Mouse (Mus musculus) kidney, adult 9 months (tissue): ENCODE data around the gene Hsd3b7.

Source experiments
- DNase-seq: peaks from one replicate; pipeline ENCODE4 v3.0.0; 2022

Hsd3b7 gene

DNA sequence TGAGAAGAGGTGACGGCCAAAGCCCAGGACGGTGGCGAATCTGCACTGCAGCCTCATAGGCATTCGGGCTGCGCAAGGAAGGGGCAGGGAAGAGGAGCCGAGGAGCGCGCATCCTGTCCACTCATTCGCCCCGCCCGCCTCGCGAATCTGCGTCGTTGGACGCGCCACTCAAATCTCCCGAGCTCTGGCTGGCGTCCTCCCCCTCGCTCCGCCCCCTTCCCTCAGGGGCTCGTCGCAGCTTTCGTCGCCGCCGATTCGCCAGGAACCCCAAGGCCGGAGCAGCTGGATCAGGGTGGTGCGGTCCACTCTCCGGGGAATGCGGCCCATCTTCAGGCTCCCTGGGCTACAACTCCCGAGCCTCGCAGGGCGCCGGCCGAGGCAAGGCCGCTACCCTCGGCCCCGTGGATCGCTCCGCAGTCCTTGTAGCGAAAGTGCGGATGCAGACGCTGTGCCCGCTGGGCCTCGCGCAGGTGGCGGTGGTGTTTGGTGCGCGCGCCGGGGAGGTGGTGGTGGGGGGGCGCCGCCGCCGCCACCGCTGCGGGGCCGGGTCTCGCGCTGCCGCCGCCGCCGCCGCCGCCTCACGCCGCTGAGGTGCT is 23.4 kb upstream of the Hsd3b7 start:
- DNase-seq, result peak; percentile 97

DNA sequence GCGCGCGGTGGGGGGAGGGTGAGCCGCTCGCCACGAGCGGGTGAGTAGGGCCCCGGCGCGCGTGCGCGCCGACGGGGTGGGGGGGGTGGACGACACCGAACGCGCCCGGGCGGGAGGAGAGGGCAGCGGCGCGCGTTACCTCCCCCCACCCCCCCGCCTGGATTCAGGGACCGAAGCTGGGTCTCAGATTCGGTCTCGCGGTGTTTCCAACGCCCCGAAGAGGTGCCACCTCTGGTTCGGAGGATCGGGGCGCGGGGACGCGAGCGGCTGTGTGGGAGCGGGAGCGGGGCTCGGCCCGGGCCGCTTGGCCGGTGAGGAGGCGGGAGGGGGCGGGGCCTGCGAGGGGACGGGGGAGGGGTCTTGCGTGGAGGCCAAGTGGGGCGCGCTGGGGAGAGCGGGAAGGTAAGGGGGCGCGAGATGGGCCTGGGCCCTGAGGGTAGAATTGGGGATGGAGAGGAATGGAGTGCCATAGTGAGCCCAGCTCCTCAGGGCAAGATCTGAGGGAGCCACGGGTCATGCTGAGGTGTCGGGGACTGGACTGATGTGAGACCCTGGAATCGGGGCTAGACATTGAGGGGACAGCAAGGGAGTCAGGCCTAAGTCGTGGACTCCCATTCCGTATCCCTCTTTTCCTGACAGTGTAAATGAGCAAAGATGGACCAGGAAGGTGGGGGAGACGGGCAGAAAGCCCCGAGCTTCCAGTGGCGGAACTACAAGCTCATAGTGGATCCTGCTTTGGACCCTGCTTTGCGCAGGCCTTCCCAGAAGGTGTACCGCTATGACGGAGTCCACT is 22.7 kb upstream of the Hsd3b7 start:
- peak; percentile 50 for DNase-seq

DNA sequence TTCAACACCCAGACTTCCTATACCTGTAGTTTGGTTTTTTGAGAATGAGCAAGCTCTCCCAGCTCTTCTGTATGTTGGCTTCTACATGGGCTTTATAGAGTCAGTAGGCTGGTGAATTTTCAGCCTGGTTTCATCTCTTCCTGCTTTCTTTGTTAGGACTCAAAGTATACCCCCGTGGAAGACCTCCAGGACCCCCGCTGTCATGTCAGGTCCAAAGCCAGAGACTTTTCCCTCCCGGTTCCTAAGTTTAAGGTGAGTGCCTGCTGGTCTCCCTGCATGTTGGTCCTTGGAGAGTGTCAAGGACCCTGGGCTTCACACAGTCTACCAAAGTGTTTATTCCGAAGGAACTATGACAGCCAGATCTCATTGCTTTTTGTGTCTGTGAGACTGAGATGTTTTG is 22.1 kb upstream of the Hsd3b7 start:
- no peak for DNase-seq

DNA sequence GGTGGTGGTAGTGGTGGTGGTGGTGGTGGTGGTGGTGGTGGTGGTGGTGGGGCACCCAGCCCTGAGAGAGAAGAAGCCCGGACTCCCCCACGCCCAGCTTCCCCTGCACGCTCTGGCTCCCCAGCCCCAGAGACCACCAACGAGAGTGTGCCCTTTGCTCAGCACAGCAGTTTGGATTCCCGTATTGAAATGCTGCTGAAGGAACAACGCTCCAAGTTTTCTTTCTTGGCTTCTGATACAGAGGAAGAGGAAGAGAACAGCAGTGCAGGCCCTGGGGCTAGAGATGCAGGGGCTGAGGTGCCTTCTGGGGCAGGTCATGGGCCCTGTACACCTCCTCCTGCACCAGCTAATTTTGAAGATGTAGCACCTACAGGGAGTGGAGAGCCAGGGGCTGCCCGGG is 15.1 kb upstream of the Hsd3b7 start, which contains the start of gene Gm49388:
Gm49388 (plus strand) TSS at position 301 of the 400 bp plus-strand sequence.
- DNase-seq, result no peak

DNA sequence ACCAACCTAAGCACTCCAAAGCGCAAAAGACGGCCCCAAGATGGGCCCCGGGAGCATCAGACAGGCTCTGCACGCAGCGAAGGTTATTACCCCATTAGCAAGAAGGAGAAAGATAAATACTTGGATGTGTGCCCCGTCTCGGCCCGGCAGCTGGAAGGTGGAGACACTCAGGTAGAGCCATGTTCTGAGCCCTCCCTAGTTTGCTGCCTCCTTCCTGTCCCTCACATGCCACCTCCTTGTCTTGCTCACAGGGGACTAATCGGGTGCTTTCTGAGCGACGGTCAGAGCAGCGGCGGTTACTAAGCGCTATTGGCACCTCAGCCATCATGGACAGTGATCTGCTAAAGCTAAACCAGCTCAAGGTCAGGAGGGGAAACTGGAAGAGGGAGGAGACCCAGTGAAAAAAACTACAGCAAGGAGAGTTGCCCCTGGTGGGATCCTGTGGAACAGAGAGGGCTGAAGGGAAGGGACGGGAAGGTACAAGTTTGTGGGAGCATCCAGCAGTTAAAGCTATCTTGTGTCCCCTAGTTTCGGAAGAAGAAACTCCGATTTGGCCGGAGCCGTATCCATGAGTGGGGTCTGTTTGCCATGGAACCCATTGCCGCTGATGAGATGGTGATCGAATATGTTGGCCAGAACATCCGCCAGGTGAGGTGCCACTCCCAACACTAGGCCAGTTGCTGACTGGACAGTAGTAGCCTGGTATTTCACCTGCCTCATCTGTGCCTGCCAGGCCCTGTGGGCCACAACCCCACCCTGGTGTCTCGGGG is 3.1 kb upstream of the Hsd3b7 start:
- no peak for DNase-seq

DNA sequence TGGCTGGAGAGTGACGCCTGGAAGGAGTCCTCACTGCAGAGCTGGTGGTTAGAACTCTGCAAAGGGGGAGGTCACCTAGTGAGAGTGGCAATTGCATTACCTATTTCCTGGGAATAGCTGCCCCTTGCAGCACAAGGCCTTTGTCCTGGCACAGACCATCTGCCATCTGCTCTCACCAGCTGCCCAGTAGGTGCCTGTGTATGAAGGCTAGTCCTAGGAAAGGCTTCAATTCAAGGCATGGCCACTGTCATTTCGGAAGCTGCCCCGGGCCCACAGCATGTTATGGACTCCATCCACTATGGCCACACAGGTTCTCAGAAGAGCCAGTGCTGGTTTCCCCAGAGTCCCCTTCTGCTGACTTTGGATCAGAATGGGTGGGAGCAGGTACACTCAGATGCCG is 1.8 kb upstream of the Hsd3b7 start:
- no peak for DNase-seq

DNA sequence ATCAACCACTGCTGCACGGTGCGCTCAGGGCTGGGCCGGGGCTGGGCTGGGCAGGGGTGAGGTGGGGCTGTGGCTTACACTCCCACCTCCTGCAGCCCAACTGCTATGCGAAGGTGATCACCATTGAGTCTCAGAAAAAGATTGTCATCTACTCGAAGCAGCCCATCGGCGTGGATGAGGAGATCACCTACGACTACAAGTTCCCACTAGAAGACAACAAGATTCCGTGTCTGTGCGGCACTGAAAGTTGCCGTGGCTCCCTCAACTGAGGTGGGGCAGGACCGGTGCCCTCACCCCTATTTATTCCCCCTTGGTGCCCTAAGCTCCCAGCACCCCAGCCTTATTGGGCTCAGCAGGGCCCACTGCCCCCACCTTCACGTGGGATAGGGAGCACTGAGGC is 1.2 kb upstream of the Hsd3b7 start:
- no peak for DNase-seq

DNA sequence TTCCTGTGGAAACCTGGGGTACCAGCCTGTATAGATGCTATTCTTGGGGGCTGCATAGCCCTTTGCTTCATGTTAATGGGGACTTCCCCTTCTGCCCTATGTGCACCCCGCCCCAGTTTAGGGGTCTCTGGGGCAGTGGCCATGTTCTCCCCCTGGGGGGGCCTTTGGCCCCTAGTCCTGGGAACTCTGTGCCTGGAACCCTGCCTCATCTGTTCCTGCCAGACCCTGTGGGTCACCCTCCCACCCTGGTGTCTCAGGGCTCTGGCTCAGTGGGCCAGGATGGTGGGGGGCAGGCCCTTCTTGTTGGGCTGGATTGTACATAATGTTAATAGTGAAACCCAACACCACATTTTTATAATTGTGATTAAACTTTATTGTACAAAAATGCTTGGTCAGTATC is 666 bp upstream of the Hsd3b7 start:
- DNase-seq, result no peak

DNA sequence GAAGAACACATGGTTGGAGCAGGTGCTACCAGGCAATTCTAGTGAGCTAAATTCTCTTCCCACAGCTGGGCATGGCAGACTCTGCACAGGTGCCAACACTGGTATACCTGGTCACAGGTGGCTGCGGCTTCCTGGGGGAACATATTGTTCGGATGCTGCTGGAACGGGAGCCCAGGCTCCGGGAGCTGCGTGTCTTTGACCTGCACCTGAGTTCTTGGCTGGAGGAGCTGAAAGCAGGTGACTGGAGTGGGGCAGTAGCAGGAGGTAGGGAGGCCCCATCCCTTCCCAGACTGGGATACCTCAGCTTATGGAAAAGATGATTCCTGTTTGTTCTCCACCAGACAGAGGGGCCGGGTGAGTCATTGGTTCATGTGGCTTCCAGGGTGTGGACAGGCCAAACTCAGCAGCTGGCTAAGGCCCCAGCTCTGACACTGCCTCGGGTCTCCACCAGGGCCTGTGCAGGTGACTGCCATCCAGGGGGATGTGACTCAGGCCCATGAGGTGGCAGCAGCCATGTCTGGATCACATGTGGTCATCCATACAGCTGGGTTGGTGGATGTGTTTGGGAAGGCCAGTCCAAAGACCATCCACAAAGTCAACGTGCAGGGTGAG is 712 bp downstream of the Hsd3b7 start:
- peak; percentile 20 for DNase-seq

DNA sequence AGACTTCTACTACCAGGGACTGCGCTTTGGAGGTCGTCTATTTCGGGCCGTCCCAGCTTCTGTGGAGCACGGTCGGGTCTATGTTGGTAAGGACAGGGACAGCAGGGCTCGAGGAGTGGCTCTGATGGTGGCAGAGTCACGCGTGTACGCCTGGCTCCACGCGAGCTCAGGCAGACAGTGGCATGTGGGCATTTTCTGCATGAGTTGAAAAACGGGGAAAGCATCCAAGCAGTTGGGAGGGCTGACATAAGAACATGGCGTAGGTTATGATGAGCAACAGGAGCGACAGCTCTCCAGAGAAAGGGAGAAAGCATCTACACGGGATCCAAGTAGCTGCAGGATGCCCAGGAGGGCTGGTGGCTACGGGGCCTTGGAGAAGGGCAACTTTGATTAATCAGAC is 1.9 kb downstream of the Hsd3b7 start:
- no peak for DNase-seq

DNA sequence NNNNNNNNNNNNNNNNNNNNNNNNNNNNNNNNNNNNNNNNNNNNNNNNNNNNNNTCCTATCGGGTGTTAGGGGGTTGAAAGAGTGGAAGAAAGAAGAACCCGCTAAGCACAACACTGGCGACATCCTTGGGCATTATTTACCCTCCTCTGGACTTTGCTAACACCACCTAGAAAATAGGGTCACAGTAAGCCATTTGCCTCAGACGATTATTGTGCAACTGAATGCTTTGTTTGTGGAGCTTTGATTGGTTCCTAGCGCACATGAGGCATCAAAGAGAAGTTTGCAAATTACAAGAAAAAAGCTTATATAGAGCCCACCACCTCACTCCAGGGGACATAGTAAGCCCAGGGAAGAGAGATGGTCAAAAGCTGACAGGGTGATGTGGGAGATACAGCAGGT is 8.4 kb downstream of the Hsd3b7 start:
- no peak for DNase-seq

DNA sequence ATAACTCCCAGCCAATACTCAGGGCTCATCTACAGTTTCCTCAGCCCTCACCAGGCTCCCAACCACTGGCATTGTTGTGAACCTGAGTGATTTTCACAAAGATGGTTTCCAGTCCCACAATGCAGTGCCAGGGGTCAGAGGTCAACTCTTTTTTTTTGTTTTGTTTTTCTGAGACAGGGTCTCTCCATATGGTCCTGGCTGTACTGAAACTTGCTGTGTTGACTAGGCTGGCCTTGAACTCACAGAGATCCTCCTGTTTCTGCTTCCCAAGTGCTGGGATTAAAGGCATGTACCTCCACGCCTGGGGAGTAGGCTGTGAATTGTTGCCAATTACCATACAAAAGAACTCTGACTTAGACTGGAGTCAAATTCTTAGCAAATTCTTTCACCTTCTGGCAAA is 9.4 kb downstream of the Hsd3b7 start:
- DNase-seq, result no peak

DNA sequence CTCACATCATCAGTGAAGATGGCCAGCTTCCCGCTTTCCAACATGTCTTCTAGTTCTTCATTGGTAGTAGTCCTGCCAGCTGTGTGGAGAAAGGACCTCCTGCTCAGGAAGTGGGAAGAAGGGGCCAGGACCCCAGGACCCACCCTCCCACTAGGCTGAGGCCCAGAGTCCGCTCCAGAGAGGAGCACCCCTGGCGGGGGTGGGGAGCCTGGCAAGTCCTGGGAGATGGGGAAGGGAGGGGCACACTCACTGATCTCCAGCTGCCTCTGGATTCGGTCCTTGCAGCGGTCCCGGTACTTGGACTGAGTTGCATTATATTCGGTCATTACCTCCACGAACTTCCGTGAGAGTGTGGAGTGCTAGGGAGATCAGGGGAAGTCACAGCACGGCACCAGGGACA is 10.2 kb downstream of the Hsd3b7 start:
- DNase-seq, result no peak

DNA sequence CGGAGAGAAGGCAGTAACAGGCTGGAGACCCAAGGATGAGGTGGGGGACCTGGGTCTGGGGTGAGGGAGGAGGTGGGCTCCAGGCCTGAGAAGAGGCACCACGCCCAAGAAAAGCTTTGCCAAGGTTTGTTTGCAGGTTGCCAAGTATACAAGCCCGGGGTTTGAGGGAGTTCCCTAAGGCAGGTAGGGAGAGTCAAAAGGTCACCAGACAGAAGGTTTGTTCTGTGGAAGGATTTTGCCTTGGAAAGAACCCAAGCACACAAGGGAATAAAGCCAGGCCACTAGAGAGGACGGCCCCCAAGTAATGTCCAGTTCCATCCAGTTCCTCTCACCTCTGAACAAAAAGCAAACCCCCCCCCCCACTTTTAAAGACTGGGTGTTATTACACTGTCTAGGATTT is 10.8 kb downstream of the Hsd3b7 start:
- no peak for DNase-seq

DNA sequence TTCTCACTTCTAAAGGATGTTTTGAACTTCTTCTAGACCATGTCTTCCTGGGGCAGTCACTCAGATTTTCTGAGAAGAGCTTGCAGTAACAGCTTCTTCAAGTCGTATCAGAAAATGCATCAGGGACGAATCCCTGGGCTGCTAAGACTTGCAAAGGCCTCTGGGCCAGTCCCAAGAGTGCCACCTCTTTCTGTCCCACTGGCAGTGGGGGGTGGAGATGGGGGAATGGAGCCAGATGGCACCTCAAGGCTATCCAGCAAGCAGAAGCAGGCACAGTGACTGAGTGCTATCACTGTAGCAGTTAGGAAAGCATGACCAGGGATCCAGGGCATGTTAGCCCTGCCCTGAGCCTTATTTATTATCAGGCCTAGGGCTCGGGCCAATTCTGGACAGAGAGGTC is 11.9 kb downstream of the Hsd3b7 start:
- no peak for DNase-seq

DNA sequence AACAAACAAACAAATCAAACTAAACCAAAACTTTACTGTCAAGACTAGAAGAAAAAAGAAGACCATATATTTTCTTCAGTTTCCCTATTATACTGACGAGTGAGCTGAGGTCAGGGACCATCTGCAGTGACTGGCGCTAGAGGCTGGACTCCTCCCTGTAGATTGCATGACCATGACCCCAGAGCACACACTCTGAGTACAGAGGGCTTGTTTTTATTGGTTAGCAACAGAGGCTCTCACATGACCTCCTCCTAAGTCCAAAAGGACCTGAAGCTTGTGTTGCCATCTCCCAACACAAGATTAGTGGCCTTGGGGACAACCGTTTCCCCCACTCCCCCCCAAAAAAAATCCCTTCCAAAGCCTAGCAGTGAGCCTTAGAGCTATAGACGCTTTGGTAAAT is 13.4 kb downstream of the Hsd3b7 start:
- DNase-seq, result peak; percentile 17

DNA sequence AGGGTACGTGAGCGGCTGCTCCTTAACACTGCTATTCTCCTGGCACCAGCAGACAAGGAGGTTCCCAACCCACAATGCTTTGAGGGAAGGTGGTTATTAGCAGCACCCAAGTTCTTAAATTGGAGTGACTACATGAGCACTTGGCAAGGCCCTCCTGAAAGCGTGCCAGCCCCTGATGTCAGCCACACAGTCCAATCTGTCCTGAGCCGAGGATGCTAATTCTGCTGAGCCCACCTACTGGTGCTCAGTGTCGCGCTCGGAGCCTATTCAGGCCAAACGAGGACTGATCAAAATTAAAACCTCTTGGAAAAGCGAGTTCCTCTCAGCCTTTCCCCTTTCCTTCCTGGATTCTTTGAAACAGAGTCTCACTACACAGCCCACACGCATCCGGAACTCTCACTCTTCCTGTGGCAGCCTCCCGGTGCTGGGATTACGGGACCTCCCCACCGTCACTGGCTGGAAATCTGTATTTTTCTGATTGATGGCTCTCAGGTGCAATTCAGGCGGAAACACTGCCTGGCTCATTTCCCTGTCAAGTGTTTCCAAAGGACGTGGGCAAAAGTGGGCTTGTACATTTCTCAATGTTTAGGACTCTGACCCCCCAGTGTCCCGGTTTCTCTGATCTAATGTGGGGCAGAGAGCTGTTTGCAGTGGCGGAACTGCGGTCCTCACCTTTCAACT is 14.0 kb downstream of the Hsd3b7 start:
- peak; percentile 49 for DNase-seq

DNA sequence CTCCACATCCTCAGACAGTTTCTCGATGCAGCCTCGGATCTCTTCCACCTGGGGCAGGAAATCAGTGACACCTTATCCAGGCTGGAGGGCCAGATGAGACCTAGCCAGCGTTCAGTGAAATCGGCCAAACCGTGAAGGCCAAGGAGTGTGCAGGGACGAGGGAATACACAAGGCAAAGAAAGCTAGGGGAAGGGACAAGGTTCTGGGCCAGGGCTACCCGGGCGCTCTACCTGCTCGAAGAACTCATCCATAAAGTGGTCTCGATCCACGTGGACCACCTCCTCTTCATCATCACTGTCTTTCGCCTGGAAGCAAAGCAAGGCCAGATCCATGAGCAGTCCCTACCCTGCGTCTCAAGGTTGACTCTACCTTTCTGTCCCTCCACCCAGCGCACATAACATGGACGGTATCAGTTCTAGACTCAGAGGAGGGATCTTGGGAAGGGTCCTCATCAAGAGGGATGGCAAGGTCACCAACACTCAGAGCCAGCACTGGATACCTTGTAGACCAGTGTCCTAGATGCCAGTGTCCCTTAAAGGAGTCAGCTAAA is 14.8 kb downstream of the Hsd3b7 start:
- DNase-seq, result no peak

DNA sequence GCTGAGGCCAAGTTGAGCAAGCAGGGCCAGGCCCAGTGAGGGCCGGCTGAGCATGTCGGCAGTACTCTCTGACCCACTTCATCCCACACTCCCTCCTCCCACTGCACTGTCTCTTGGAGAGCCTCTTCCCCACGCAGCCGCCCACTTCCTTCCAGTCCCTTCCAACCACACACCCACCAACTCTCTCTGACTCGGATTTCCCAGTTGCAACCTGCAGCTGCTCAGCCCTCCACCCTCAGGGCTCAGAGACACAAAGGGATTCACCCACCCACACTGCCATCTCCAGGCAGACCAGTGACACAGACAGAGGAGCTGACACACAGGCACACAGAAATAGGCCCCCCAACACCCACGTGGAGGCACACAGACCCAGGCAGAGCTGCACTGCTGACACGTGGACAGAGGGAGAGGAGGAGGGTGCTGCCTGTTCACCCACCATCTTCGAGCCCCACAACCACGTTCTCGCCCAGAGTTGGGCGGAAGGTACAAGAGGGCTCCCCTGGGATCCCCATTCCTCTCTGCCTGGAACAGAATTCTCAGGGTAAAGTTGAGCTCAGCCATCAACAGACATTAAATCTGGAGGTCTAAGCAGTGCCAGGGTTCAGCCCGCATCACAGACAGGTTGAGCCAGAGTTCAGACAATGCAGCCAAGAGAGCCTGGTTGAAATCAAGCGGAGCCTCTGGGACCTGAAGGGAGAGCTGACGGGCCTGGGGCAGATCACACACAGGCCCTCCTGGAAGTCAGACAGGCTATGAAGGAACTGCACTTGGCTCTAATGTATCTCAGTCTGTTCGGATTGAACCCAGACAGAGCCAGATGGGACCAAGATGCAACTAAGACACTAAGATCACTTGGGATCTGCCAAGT is 15.8 kb downstream of the Hsd3b7 start:
- DNase-seq, result peak; percentile 33

DNA sequence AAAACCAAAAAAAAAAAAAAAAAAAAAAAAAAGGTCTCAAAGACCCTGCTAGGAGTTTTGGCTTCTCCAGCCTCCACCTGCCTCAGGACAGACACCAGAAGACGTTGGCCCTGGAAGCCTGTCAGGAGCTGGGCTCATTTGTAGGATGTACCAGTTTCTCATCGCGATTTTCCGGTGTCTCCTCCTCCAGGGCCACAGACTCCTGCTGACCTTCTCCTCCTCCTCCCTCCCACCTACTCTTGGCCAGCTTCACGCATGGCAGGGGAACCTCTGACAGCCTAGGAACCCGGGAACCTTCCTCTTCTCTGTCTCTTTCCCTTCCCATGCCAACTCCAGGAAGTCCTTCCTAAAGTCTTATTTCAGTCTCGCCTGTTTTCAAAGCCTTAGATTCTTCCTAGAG is 16.6 kb downstream of the Hsd3b7 start:
- no peak for DNase-seq

DNA sequence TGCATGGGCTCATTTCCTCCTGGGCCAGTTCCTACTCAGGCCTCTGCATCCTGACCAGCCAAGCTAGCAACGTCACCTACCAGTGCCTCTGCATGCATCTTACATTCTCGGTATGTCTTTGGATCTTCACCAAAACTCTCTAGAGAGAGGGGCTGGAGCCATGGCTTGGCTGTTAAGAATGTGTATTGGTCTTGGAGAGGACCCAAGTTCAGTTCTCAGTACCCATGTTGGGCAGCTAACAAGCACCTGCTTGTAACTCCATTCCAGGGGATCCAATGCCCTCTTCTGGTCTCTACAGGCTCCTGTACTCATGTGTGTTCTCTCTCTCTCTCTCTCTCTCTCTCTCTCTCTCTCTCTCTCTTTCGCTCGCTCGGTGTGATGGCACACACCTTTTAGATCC is 17.4 kb downstream of the Hsd3b7 start:
- no peak for DNase-seq
